20 mouse cellular contexts compared by ENCODE assay signal in genomic region chr12:68231803-68232202, GRCm38 (mm10).
DNase-seq lines count a peak whose midpoint lies in the region; ATAC-seq and TF ChIP-seq lines count a peak whose summit lies in the region.
"Had no signal": no experiment of that assay in that cellular context is flagged by ENCODE, and none has a peak within 500 bp of the region (broad histone marks: within the 10 kb centered on the region; RNA-seq: fewer than 3 reads in every experiment).

No protein-coding gene starts in this region.

- H3K27me3 ChIP-seq in embryonic facial prominence, embryonic 14.5 days (replicated peaks; ENCODE audit: control insufficient read depth, insufficient read depth, low read length): no peaks in the 10 kb centered on the region
- no peaks in the 10 kb centered on the region for H3K27me3 ChIP-seq in embryonic facial prominence, embryonic 10.5 days (replicated peaks; ENCODE audit: low read depth, poor library complexity, severe bottlenecking)
- H3K27me3 ChIP-seq in kidney, embryonic 14.5 days (ENCODE audit: control insufficient read depth, insufficient read depth, low read length): no peaks in the 10 kb centered on the region
- 0 out of 4 replicates have a peak, but pooled peaks cover 0 to 1% of the 10 kb centered on the region in 2 experiments for H3K27me3 ChIP-seq in MEL (ENCODE audit: control insufficient read depth in 1 of 2, insufficient read depth in 2 of 2, low read length in 2 of 2)
- H3K27me3 ChIP-seq: forebrain, embryonic 15.5 days; limb, embryonic 12.5 days; liver, embryonic 13.5 days; lung, embryonic 15.5 days; midbrain, embryonic 12.5 days had no signal

- no peak for TF ChIP-seq EP300 in MEL (IDR thresholded peaks at IDR 0.05; ENCODE audit: low read depth in 1 of 2, low read length in 2 of 2)

- no peak overlapping the region for H3K9ac ChIP-seq in embryonic facial prominence, embryonic 14.5 days (ENCODE audit: low read depth, low read length)
- no peak overlapping the region for H3K9ac ChIP-seq in kidney, embryonic 14.5 days (ENCODE audit: low read depth, low read length)
- no peak overlapping the region for H3K9ac ChIP-seq in MEL (ENCODE audit: control insufficient read depth, low read depth, low read length, poor library complexity, severe bottlenecking)
- H3K9ac ChIP-seq: forebrain, embryonic 15.5 days; limb, embryonic 12.5 days; liver, embryonic 13.5 days; lung, embryonic 15.5 days; midbrain, embryonic 12.5 days had no signal

- H3K79me2 ChIP-seq in MEL (ENCODE audit: control insufficient read depth, insufficient read depth, low read length, poor library complexity): no peaks in the 10 kb centered on the region

- DNase-seq in embryonic facial prominence, embryonic 14.5 days (ENCODE audit: low spot score): peak; percentile 8
- DNase-seq in embryonic facial prominence, embryonic 10.5 days (ENCODE audit: low spot score): no peak
- DNase-seq in kidney, adult 8-10 months: no peak
- DNase-seq in MEL (ENCODE audit: low read depth, low spot score): peak; percentile 2
- DNase-seq in cerebellum, postnatal 14 days: peak; percentile 89 to 92
- DNase-seq in urinary bladder, postnatal 10 days (ENCODE audit: low spot score): no peak
- no peak for DNase-seq in adrenal gland, postnatal 10 days
- DNase-seq: adrenal gland, postnatal 25 days; B cell, adult 2 months; kidney, postnatal 14 days; layer of hippocampus, adult 9-11 months; liver, embryonic 13.5 days; thymus, postnatal 25 days had no signal

- H3K4me1 ChIP-seq in embryonic facial prominence, embryonic 14.5 days (ENCODE audit: control insufficient read depth, insufficient read depth, low read length): no peaks in the 10 kb centered on the region
- H3K4me1 ChIP-seq in embryonic facial prominence, embryonic 10.5 days: no peaks in the 10 kb centered on the region
- no peaks in the 10 kb centered on the region for H3K4me1 ChIP-seq in kidney, embryonic 14.5 days (ENCODE audit: control insufficient read depth, insufficient read depth, low read length)
- H3K4me1 ChIP-seq in MEL (ENCODE audit: control insufficient read depth in 1 of 2, insufficient read depth in 2 of 2, low read length in 2 of 2): no peaks in the 10 kb centered on the region
- H3K4me1 ChIP-seq: forebrain, embryonic 15.5 days; hindbrain, embryonic 10.5 days; limb, embryonic 12.5 days; liver, embryonic 13.5 days; lung, embryonic 15.5 days; midbrain, embryonic 12.5 days had no signal

- no peak for TF ChIP-seq CTCF in MEL (IDR thresholded peaks at IDR 0.05 in 2 of 3, conservative IDR thresholded peaks at IDR 0.05 in 1 of 3; ENCODE audit: control insufficient read depth in 1 of 3, insufficient read depth in 1 of 3, low read depth in 2 of 3, low read length in 3 of 3, poor library complexity in 1 of 3, severe bottlenecking in 1 of 3)

- H3K4me3 ChIP-seq in embryonic facial prominence, embryonic 14.5 days (ENCODE audit: low read depth, low read length): no peak overlapping the region
- no peak overlapping the region for H3K4me3 ChIP-seq in embryonic facial prominence, embryonic 10.5 days
- H3K4me3 ChIP-seq in kidney, embryonic 14.5 days (ENCODE audit: low read length): no peak overlapping the region
- H3K4me3 ChIP-seq in MEL (ENCODE audit: control insufficient read depth in 1 of 2, insufficient read depth in 1 of 2, low read depth in 2 of 2, low read length in 2 of 2): no peak overlapping the region
- H3K4me3 ChIP-seq: forebrain, embryonic 15.5 days; hindbrain, embryonic 10.5 days; limb, embryonic 12.5 days; liver, embryonic 13.5 days; lung, embryonic 15.5 days; midbrain, embryonic 12.5 days had no signal

- TF ChIP-seq RAD21 in MEL (IDR thresholded peaks at IDR 0.05; ENCODE audit: low read depth, low read length): no peak

- ATAC-seq in embryonic facial prominence, embryonic 14.5 days (ENCODE audit: low read depth): no peak
- ATAC-seq in kidney, embryonic 14.5 days (ENCODE audit: low FRiP score, low TSS enrichment): peak; percentile 49; the same call in 1 of the 2 replicates
- ATAC-seq: forebrain, embryonic 15.5 days; intestine, postnatal 0 days had no signal

- TF ChIP-seq POLR2A in MEL (IDR thresholded peaks at IDR 0.05; ENCODE audit: control insufficient read depth in 1 of 2, insufficient read depth in 1 of 2, low read depth in 1 of 2, low read length in 2 of 2, poor library complexity in 1 of 2): no peak

- no peak overlapping the region for H3K4me2 ChIP-seq in embryonic facial prominence, embryonic 14.5 days (ENCODE audit: low read depth, low read length)
- H3K4me2 ChIP-seq in kidney, embryonic 14.5 days (replicated peaks; ENCODE audit: low read depth, low read length): no peak overlapping the region
- H3K4me2 ChIP-seq: forebrain, embryonic 15.5 days; limb, embryonic 12.5 days; liver, embryonic 13.5 days; lung, embryonic 15.5 days; midbrain, embryonic 12.5 days had no signal

- no peaks in the 10 kb centered on the region for H3K36me3 ChIP-seq in embryonic facial prominence, embryonic 14.5 days (ENCODE audit: control insufficient read depth, insufficient read depth, low read length)
- no peaks in the 10 kb centered on the region for H3K36me3 ChIP-seq in embryonic facial prominence, embryonic 10.5 days (replicated peaks)
- no peaks in the 10 kb centered on the region for H3K36me3 ChIP-seq in kidney, embryonic 14.5 days (ENCODE audit: control insufficient read depth, insufficient read depth, low read length)
- H3K36me3 ChIP-seq in MEL (ENCODE audit: control insufficient read depth in 1 of 2, insufficient read depth in 2 of 2, low read length in 2 of 2): no peaks in the 10 kb centered on the region
- H3K36me3 ChIP-seq: forebrain, embryonic 15.5 days; hindbrain, embryonic 10.5 days; limb, embryonic 12.5 days; liver, embryonic 13.5 days; lung, embryonic 15.5 days; midbrain, embryonic 12.5 days had no signal

- H3K9me3 ChIP-seq in embryonic facial prominence, embryonic 14.5 days (ENCODE audit: control insufficient read depth, low read length): no peaks in the 10 kb centered on the region
- no peaks in the 10 kb centered on the region for H3K9me3 ChIP-seq in embryonic facial prominence, embryonic 10.5 days
- H3K9me3 ChIP-seq in kidney, embryonic 14.5 days (ENCODE audit: control insufficient read depth, low read length): no peaks in the 10 kb centered on the region
- H3K9me3 ChIP-seq in MEL (replicated peaks; ENCODE audit: insufficient read depth, low read length): no peaks in the 10 kb centered on the region
- H3K9me3 ChIP-seq: forebrain, embryonic 15.5 days; hindbrain, embryonic 10.5 days; limb, embryonic 12.5 days; liver, embryonic 13.5 days; lung, embryonic 15.5 days; midbrain, embryonic 12.5 days had no signal

- H3K27ac ChIP-seq in embryonic facial prominence, embryonic 14.5 days (replicated peaks; ENCODE audit: low read depth, low read length): no peak overlapping the region
- H3K27ac ChIP-seq in embryonic facial prominence, embryonic 10.5 days (replicated peaks): no peak overlapping the region
- no peak overlapping the region for H3K27ac ChIP-seq in kidney, embryonic 14.5 days (ENCODE audit: low read depth, low read length)
- H3K27ac ChIP-seq in MEL (ENCODE audit: control insufficient read depth, low read depth, low read length): no peak overlapping the region
- H3K27ac ChIP-seq: forebrain, embryonic 15.5 days; hindbrain, embryonic 10.5 days; limb, embryonic 12.5 days; liver, embryonic 13.5 days; lung, embryonic 15.5 days; midbrain, embryonic 12.5 days had no signal

- 84% methylated on average over 3 of the region's 3 CpGs for WGBS in embryonic facial prominence, embryonic 14.5 days
- 91% methylated on average over 3 of the region's 3 CpGs for WGBS in embryonic facial prominence, embryonic 10.5 days
- WGBS in kidney, embryonic 14.5 days: 67% methylated on average over 3 of the region's 3 CpGs

TF ChIP-seq in MEL, 35 proteins besides CTCF, POLR2A, EP300 and RAD21:
- TF ChIP-seq MAFK (IDR thresholded peaks at IDR 0.05; ENCODE audit: borderline replicate concordance, low read depth, low read length) (no peak), GATA1 (IDR thresholded peaks at IDR 0.05; ENCODE audit: low read depth, low read length) (no peak), ELF1 (IDR thresholded peaks at IDR 0.05; ENCODE audit: low read depth, low read length) (no peak), ZMIZ1 (IDR thresholded peaks at IDR 0.05; ENCODE audit: low read depth, low read length) (no peak), ZKSCAN1 (IDR thresholded peaks at IDR 0.05; ENCODE audit: low read depth, low read length) (no peak), E2F4 (IDR thresholded peaks at IDR 0.05; ENCODE audit: borderline replicate concordance, low read depth, low read length) (no peak), MAZ (IDR thresholded peaks at IDR 0.05; ENCODE audit: low read depth, low read length) (no peak), SIN3A (IDR thresholded peaks at IDR 0.05; ENCODE audit: low read length) (no peak), MXI1 (IDR thresholded peaks at IDR 0.05; ENCODE audit: low read depth, low read length) (no peak), POLR2AphosphoS2 (IDR thresholded peaks at IDR 0.05; ENCODE audit: low read length) (no peak), POLR2AphosphoS5 (IDR thresholded peaks at IDR 0.05; ENCODE audit: borderline replicate concordance, low read depth, low read length) (no peak), JUND (IDR thresholded peaks at IDR 0.05; ENCODE audit: low read depth, low read length) (no peak), TAL1 (IDR thresholded peaks at IDR 0.05; ENCODE audit: low read length) (no peak), CHD2 (IDR thresholded peaks at IDR 0.05; ENCODE audit: low read length) (no peak), KAT2A (conservative IDR thresholded peaks at IDR 0.05; ENCODE audit: low read depth, low read length) (no peak), NRF1 (IDR thresholded peaks at IDR 0.05; ENCODE audit: insufficient read depth, low read depth, low read length, poor library complexity, severe bottlenecking) (no peak), GABPA (IDR thresholded peaks at IDR 0.05; ENCODE audit: low read depth, low read length) (no peak), MYC (IDR thresholded peaks at IDR 0.05; ENCODE audit: low read depth, low read length) (no peak)

Comparison
In these comparisons a context has a peak if more than half of its experiments do, and no peak if none do; other contexts are left out.
1. DNase-seq: peak in embryonic facial prominence, embryonic 14.5 days (single experiment), MEL (single experiment) and cerebellum, postnatal 14 days (2 of 2); none in embryonic facial prominence, embryonic 10.5 days (single experiment), kidney, adult 8-10 months (0 of 2), urinary bladder, postnatal 10 days (single experiment) and adrenal gland, postnatal 10 days (single experiment).